Mouse (Mus musculus) thymus, adult 2 months (tissue): Measurements from ENCODE around the gene Gna12. TPM values are rescaled to one million over a fixed set of nuclear protein-coding genes. Genes with fewer than 3 reads are reported as not detected.

Experiments used
- DNase-seq: peaks from one replicate; pipeline ENCODE4 v3.0.0; 2021
- H3K27ac ChIP-seq: fragments of 200-500 bp; 2 replicates; pipeline ENCODE4 v1.5.1; 2012; ENCODE audit warnings: low read length, control low read depth; ENCODE audit not compliant: control insufficient read depth, insufficient read depth
- H3K27me3 ChIP-seq: fragments of 200-500 bp; 2 replicates; pipeline ENCODE4 v1.6.1; 2012; ENCODE audit warnings: mild to moderate bottlenecking, low read length, moderate library complexity, mixed read lengths; ENCODE audit not compliant: control insufficient read depth, insufficient read depth
- H3K36me3 ChIP-seq: fragments of 200-500 bp; 2 replicates; pipeline ENCODE4 v1.6.1; 2012; ENCODE audit warnings: mild to moderate bottlenecking, low read length, moderate library complexity; ENCODE audit not compliant: control insufficient read depth, insufficient read depth
- H3K4me1 ChIP-seq: fragments of 200-500 bp; replicated peaks from 2 replicates; pipeline ENCODE4 v1.6.1; 2012; ENCODE audit warnings: low read length; ENCODE audit not compliant: control insufficient read depth, insufficient read depth
- H3K4me3 ChIP-seq: fragments of 200-500 bp; 2 replicates; pipeline ENCODE4 v1.5.1; 2012; ENCODE audit warnings: mild to moderate bottlenecking, low read length, control low read depth, moderate library complexity; ENCODE audit not compliant: control insufficient read depth, insufficient read depth
- CTCF ChIP-seq: fragments of 200-500 bp; IDR thresholded peaks from 2 replicates; pipeline ENCODE4 v1.5.1; 2012; ENCODE audit warnings: mild to moderate bottlenecking, control low read depth, low read length, moderate library complexity, borderline replicate concordance; ENCODE audit not compliant: control insufficient read depth, poor library complexity, insufficient read depth; ENCODE audit errors: extremely low read depth
- POLR2A ChIP-seq: fragments of 200-500 bp; IDR thresholded peaks from 2 replicates; pipeline ENCODE4 v1.6.1; 2012; ENCODE audit warnings: mild to moderate bottlenecking, low read length, control low read depth, moderate library complexity; ENCODE audit not compliant: control insufficient read depth, poor library complexity, insufficient read depth; ENCODE audit errors: extremely low read depth
- WGBS: fragments of 180-500 bp; shearing (Covaris S2); methylation state at CpG from one replicate; pipeline ENCODE4 v1.1.7; 2018; 5-methylcytosine and 5-hydroxymethylcytosine counted together
- polyA plus RNA-seq: library from polyadenylated mRNA; depleted of rRNA; stranded (reverse); fragments of >200 nt; gene quantifications from 2 replicates; pipeline ENCODE4 v1.2.3, GENCODE M21; 2012; rRNA removed

Gna12 gene
- 68.1 and 69.0 TPM in 2 replicates for polyA plus RNA-seq

DNA sequence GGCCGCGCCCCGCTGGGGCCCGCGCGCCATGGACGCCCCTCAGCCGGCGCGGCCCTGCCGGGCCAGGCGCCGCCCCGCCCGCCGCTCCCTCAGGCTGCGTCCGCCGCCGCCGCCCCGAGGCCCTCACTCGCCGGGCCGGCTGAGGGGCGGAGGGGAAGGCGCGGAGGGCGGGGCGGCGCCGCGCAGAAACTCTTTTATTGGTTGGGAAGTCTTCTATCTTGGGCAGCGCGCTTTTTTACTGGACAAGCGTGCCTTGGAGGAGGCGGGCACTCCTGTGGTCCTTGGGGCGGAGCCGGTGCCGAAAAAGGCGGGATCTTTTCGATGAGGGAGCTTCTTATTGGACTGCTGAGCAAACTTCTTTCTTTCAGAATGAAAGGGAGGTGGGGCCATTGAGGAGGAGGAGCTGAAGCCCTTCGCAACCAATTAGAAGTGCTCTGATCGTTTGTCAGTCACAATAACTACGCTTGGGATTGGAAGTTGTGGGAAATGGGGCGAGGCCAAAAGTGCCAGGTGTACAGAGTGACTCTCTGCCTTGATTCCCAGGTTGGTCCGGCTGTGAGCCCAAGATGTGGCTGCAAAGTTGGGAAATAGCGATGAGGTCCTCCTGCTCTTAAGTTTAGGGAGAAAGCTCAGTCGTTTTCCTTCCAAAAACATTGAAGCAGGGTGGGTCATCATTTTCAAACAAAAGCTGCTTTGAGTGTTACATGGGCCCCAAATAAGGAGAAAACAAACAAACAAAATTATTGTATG, at the start of gene Gna12:
Gene Gna12, minus strand, starts transcription at position 118 of the 750 bp plus-strand sequence.
- TF ChIP-seq POLR2A (peak; percentile 82), CTCF (0 out of 2 replicates have a peak, but pooled peaks have one; percentile 33)
- Histone ChIP-seq H3K27ac (no peak within 1 kb of the TSS), H3K36me3 (no peaks in the 10 kb centered on the region), H3K4me1 (peaks cover 4% of the 10 kb centered on the region), H3K4me3 (peak within 1 kb of the TSS; percentile 55), H3K27me3 (no peaks in the 10 kb centered on the region)
- 4% methylated on average over 49 of the region's 49 CpGs for WGBS
- DNase-seq: peak; percentile 96

DNA sequence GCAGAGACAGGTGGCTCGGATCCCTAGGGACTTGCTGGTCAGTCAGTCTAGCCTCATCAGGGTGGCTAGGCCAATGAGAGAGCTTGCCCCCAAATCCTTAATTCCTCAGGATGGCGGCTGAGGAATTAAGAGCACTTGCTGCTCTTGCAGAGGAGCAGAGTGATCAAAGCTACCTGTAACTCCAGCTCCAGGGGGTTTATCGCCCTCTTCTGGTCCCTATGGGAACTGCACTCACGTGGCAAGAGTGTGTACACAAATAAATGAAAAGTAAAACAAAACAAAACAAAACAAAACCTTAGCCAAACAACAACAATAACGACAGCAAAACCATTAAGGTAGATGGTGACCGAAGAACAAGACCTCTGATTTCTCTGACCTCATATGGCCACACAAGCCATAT, 48.4 kb upstream of the Gna12 start:
- WGBS: 90% methylated on average over 6 of the region's 6 CpGs
- H3K36me3 ChIP-seq: peaks cover 52% of the 10 kb centered on the region
- H3K4me1 ChIP-seq: peaks cover 12% of the 10 kb centered on the region
- no peak overlapping the region for H3K4me3 ChIP-seq
- no peaks in the 10 kb centered on the region; the same call in 1 of the 2 replicates for H3K27me3 ChIP-seq
- DNase-seq: no peak
- TF ChIP-seq CTCF: peak; percentile 45; the same call in 1 of the 2 replicates
- no peak for TF ChIP-seq POLR2A
- no peak overlapping the region for H3K27ac ChIP-seq

DNA sequence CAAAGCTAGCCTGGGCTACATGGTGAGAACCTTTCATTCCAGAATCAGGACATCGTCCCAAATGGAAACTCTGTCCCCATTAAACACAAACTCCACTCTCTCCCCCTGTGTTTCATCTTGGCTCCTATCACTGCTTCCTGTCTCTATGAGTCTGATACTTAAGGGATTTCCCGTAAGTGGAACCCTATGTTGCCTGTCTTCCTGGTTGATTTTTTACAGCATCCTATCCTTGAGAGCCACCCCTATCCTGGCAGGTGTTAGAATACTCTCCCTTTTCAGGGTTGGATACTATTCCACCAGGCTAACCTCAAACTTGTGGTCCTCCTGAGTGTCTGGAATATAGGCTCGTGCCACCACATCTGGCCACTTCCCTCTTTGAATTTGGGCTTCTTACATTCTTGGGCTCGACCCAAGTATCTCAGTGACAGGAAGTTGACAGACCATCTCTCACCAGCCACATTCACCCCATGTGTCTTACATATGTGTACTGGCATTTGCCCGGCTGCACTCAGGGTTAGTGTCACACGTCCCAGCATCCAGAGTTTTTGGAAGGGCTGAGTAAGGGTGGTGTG, 43.6 kb upstream of the Gna12 start:
- peaks cover 11% of the 10 kb centered on the region for H3K36me3 ChIP-seq
- no peak for TF ChIP-seq CTCF
- no peak for TF ChIP-seq POLR2A
- no peak for DNase-seq
- H3K27ac ChIP-seq: peak overlapping the region; percentile 78; the same call in 1 of the 2 replicates
- peaks cover 48% of the 10 kb centered on the region for H3K4me1 ChIP-seq
- no peak overlapping the region for H3K4me3 ChIP-seq
- 59% methylated on average over 6 of the region's 6 CpGs for WGBS
- H3K27me3 ChIP-seq: no peaks in the 10 kb centered on the region

DNA sequence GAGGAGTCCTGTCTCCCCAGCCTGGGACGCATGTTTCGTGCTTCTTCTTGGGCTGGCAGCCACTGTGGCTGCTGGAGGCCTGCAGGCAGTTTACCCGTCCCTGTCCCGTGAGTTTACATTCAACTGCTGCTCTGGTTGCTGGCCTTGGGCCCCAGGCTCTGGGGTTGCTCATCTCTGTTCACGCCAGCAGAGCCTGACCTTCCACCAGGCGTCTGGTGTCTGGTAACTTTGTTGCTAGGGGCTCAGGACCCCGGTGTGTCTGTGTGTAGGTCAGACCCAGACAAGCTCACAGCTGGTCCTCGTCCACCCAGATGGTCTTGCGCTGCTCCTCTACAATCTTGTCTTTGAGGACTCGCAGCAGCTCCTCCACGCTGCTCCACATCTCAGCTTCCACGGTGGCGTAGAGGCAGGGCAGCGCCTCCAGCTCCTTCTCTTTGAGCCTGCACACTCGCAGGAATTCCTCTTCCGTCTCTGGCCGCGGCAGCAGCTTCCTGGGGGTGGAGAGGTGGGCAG, 42.9 kb upstream of the Gna12 start:
- Histone ChIP-seq H3K4me1 (peaks cover 48% of the 10 kb centered on the region), H3K27ac (peak overlapping the region; percentile 78), H3K4me3 (no peak overlapping the region), H3K36me3 (peaks cover 8% of the 10 kb centered on the region; the same call in 1 of the 2 replicates), H3K27me3 (no peaks in the 10 kb centered on the region)
- DNase-seq: no peak
- TF ChIP-seq CTCF (no peak; the same call in 1 of the 2 replicates), POLR2A (no peak)
- 24% methylated on average over 18 of the region's 18 CpGs for WGBS

DNA sequence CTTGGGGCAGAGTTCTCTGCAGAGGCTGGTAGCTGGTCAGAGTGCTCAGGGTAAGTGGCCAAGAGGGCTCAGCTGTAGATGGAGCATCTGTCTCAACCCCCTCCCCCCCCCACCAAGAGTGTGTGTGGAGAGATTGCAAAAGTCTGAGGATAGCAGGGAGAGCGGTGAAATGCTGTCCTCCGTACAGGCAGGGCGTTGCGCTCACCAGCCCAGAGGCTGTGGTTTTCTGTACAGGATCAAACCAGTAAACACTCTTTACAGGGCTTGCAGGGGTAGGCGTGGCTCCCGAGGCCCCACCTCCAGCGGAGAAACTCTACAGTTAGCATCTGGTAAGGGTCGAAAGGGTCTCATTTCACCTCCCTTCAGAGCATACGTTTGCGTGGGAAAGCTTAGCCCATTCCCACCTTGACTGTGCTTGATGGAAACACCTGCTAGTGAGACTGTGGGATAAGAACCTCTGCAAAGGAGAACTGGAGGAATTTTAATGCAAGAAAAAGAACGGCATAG, 42.4 kb upstream of the Gna12 start:
- peaks cover 8% of the 10 kb centered on the region; the same call in 1 of the 2 replicates for H3K36me3 ChIP-seq
- no peaks in the 10 kb centered on the region for H3K27me3 ChIP-seq
- TF ChIP-seq CTCF (no peak), POLR2A (no peak)
- H3K4me3 ChIP-seq: peak overlapping the region; percentile 23; the same call in 1 of the 2 replicates
- DNase-seq: peak; percentile 77
- 10% methylated on average over 11 of the region's 11 CpGs for WGBS
- H3K27ac ChIP-seq: peak overlapping the region; percentile 78
- peaks cover 48% of the 10 kb centered on the region for H3K4me1 ChIP-seq

DNA sequence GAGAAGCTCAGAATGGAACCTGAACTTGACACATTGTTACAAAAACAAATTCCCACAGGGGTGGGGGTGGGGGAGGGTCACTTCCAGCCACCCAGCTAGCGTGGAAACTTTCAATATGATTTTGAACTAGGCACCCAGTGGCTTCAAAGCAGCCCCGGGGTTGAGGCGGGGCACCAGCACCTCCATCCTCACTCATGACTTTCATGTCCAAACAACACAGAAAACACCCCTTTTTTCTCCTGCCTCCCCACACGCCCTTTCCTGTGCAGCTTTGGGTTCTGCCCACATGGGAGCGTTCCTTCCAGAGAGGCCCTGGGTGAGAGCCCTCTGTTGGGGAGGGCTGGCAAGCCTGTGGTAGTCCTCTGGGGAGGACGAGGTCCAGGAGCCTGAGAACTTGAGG, 41.0 kb upstream of the Gna12 start:
- WGBS: 7% methylated on average over 6 of the region's 6 CpGs
- Histone ChIP-seq H3K4me1 (peaks cover 48% of the 10 kb centered on the region), H3K27me3 (no peaks in the 10 kb centered on the region), H3K4me3 (no peak overlapping the region), H3K36me3 (peaks cover 2% of the 10 kb centered on the region; the same call in 1 of the 2 replicates), H3K27ac (peak overlapping the region; percentile 78; the same call in 1 of the 2 replicates)
- TF ChIP-seq POLR2A: no peak
- DNase-seq: peak; percentile 50
